Mouse (Mus musculus): ENCODE measurements around the gene Ttll9.

DNA sequence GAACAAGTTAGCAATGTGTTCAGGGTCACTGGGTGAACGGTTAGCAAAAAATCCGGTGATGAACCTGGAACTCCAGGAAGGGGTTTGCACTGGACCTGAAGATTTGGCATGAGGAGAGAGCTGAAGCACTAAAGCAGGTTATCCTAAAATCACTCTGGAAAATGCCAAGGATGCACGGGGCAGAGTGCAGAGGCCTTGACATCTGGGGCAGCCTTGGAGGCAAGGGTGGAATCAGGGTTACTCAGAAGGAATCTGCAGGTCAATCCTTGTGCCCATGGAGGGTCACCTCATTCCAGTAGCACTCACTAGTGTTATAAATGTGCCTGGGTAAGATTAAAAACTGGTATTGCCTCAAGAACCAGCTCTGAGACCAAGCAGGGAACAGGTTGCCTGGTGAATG lies 43.7 kb downstream of the Ttll9 start:
- no peak for TF ChIP-seq POLR2A (IDR thresholded peaks at IDR 0.05; ENCODE audit: low read depth, low read length)
- TF ChIP-seq CTCF (IDR thresholded peaks at IDR 0.05; ENCODE audit: extremely low read depth, insufficient read length, insufficient replicate concordance, low read depth, low read length): no peak
